Mouse (Mus musculus): Measurements from ENCODE around the gene Spib. TPM values are rescaled to one million over a fixed set of nuclear protein-coding genes. Genes with fewer than 3 reads are reported as not detected.

Gene Spib
- total RNA-seq (2021) = 0.43 TPM in 1 of 2 replicates, not detected in the other
- long read RNA-seq = 0 reads

- DNase-seq = no peak
Observed at GRCm38 (mm10) chr7:44531946-44532732, at the start of gene Spib. Gene Spib, minus strand, starts transcription at chr7:44532071.

GRCm38 (mm10) chr7:44581637-44582036, 49.8 kb upstream of the Spib start:
- DNase-seq = no peak

- no peak for DNase-seq
Observed at GRCm38 (mm10) chr7:44576333-44576844, 44.5 kb upstream of the Spib start.

- no peak for DNase-seq
Observed at GRCm38 (mm10) chr7:44572956-44573484, 41.1 kb upstream of the Spib start.

- DNase-seq = no peak
Observed at GRCm38 (mm10) chr7:44572213-44572701, 40.4 kb upstream of the Spib start, which contains the start of gene Napsa. Gene Napsa, plus strand, starts transcription at chr7:44572380.

GRCm38 (mm10) chr7:44571811-44572210, 39.9 kb upstream of the Spib start:
- no peak for DNase-seq

GRCm38 (mm10) chr7:44570989-44571388, 39.1 kb upstream of the Spib start:
- no peak for DNase-seq

- no peak for DNase-seq
Observed at GRCm38 (mm10) chr7:44568803-44569202, 36.9 kb upstream of the Spib start.

GRCm38 (mm10) chr7:44565414-44565813, 33.5 kb upstream of the Spib start:
- DNase-seq = no peak

GRCm38 (mm10) chr7:44564486-44564885, 32.6 kb upstream of the Spib start:
- DNase-seq = no peak

GRCm38 (mm10) chr7:44563284-44563683, 31.4 kb upstream of the Spib start:
- no peak for DNase-seq

- peak; percentile 74 for DNase-seq
Observed at GRCm38 (mm10) chr7:44560435-44561400, 28.8 kb upstream of the Spib start.

- DNase-seq = no peak
Observed at GRCm38 (mm10) chr7:44557629-44558028, 25.8 kb upstream of the Spib start.

- DNase-seq = peak; percentile 95
Observed at GRCm38 (mm10) chr7:44553826-44554225, 22.0 kb upstream of the Spib start, which contains the start of gene Nr1h2. Gene Nr1h2, minus strand, starts transcription at chr7:44553951.

- DNase-seq = peak; percentile 85
Observed at GRCm38 (mm10) chr7:44553196-44553764, 21.4 kb upstream of the Spib start.

- no peak for DNase-seq
Observed at GRCm38 (mm10) chr7:44552141-44552908, 20.5 kb upstream of the Spib start.

- DNase-seq = no peak
Observed at GRCm38 (mm10) chr7:44551731-44552130, 19.9 kb upstream of the Spib start.

GRCm38 (mm10) chr7:44551301-44551700, 19.4 kb upstream of the Spib start:
- no peak for DNase-seq

- DNase-seq = no peak
Observed at GRCm38 (mm10) chr7:44550409-44550678, 18.5 kb upstream of the Spib start.

GRCm38 (mm10) chr7:44549621-44550408, 17.9 kb upstream of the Spib start:
- no peak for DNase-seq

Measured in adrenal gland, postnatal 25 days (tissue).